Mouse (Mus musculus) hindlimb bud, embryonic 11.5 days (tissue): ENCODE results near the gene Casp3.
"Not testable (repeated sequence)": the region's sequence is repeated elsewhere in the genome, so short reads cannot be mapped to it uniquely, and the experiment has no call there.

ENCODE experiments used
- DNase-seq: peaks from one replicate; pipeline ENCODE4 v3.0.0-alpha.2; 2012; ENCODE audit warnings: low read depth, low spot score; ENCODE audit errors: extremely low spot score

Gene Casp3

DNA sequence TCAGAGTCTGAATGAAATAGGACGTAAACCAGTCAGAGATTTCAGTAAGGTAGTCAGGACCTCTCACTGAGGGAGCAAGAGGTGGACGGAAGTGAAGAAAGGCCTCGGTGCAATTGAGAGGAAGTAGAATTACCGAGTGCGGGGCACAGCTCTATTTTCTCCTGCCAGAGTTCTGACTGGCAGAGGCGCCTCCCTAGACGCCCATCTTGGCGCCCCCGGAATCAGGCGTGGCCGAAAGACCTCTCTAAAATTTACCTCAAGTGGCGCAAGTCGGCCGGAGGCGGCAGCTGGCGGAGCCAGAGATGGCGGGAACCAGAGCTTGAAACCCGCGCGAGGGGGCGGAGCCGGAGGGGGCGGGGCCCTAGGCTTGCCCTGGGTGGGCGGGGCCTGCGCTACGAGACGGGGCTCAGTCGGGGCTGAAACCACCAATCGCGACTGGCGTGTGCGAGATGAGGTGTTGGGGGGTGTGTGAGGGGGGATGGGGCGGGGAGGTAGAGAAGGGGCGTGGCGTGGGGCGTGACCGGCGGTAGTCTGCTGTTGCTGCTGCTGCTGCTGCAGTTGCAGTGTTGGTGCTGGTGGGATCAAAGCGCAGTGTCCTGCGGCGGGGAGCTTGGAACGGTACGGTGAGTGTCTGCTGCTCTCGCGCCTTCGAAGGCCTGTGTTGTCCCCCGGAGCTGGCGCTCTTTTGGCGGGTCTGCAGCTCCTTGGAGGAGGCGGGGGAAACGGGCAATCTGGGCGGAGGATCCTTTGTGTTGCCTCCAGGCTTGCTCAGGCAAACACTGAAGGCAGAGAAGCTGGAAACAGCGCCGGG is at the start of gene Casp3, which contains the start of gene Primpol:
Casp3 (plus strand) TSS at position 413 of the 811 bp plus-strand sequence.
Primpol (minus strand) TSS at position 334 of the 811 bp plus-strand sequence.
- no peak for DNase-seq

DNA sequence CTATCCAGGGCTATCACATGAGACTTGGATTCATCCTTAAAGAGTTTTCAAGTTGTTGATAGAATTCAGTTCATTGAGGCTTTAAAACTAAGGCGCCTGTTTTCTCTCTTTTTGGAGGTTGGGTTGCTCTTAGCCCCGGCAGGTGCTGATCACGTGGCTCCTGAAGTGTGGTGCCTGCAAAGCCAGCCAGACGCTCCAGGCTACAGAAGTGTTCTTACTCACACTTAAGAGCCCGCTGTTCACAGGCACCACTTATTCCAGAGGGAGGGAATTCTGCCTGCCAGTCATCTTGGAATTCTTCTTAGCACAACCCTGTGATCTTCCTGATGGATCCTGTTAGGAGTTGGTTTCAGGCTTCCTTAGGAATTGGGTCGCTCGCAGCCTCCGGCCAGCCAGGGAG is 49.1 kb upstream of the Casp3 start:
- no peak for DNase-seq

GRCm38 (mm10) chr8:46568942-46569341 is 48.1 kb upstream of the Casp3 start:
- no peak for DNase-seq

DNA sequence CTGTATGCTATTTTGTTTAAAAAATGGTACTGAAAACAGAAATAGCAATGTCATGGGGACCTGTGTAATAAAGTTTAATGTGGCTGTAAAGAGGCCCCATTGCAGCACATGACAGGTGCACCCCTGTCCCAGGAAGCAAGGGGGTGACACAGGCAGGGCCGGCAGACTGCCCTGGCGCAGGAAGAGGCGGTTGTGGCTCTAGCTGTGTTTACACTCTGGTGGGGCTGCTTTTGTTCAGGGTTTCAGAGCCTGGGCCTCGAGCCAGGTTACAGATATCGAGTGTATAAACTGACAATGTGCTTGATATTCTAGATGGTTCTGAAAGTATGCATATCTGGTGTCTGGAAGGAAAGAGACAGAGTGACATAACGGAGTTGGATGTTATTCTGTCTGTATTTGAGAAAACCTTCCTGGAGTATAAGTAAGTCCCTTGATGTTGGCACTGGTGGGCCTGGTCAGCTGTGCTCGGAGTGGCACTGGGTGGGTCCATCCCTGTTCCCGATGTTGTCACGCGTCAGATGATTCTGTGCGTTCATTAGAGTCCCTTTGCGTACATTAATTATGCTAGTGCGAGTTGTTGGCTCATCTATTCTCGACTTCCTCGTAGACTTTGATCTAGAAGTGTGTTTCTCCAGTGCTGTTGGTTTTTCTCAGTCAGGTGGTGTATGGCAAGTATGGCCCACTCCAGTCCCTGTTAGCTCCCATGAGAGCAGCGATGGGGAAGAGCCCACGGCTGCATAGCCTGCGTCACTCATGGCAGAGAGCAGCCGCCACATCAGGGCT is 47.2 kb upstream of the Casp3 start:
- DNase-seq = no peak

DNA sequence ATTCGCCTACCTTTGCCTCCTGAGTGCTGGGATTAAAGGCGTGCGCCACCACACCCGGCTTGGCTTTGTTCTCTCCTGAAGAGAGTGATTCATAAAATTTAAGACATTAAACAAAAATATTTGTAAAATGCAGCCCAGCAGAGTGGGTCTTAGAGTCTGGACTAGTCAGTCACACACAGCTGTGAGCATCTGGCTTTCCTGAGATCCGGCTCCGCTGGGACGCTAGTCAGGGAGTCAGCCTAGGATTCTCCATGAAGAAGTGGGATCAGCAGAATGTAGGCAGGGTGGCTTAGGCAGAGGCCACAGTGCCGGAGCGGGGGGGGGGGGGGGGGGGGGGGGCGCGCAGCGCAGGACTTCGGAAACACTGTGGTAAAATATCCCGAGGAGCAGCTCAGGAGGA is 46.4 kb upstream of the Casp3 start:
- no peak for DNase-seq

DNA sequence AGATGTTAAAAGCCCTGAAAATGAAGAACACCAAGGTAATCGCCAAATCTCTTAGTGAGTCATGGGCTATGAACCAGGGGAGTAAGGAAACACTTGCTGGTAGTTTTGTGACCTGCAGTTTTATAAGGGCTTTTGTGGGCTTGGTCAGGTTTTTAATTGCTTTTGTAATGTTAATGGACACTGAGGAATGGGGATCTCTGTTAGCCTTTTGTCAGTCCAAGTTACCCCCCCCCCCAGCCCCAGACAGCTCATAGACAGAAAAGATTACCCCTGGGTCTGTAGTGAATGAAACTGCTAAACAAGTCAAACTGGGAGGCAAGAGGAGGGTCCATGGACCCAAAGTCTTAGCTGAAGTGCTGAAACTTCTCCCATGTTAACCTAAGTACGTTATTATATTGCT is 43.6 kb upstream of the Casp3 start:
- no peak for DNase-seq

DNA sequence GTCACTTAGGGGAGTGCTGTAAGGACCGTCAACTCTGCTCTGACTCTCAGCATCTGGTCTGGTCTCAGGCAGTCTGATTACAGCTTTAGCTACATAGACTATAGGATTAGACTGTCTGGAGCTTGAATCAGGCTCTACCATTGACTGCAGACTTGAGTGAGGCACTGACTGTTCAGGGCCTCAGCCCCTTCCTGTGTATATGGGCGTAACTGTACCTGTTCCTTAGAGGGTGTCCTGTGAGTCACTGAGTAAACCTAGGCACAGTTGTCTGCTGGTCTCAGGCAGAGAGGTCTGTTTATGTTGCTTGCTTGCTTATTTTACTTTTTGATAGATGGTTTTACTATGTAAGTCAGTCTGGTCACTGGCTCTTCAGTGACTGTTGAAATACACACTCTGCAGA is 43.1 kb upstream of the Casp3 start:
- DNase-seq = no peak

- no peak for DNase-seq
Measured at GRCm38 (mm10) chr8:46578794-46579193, 38.3 kb upstream of the Casp3 start.

DNA sequence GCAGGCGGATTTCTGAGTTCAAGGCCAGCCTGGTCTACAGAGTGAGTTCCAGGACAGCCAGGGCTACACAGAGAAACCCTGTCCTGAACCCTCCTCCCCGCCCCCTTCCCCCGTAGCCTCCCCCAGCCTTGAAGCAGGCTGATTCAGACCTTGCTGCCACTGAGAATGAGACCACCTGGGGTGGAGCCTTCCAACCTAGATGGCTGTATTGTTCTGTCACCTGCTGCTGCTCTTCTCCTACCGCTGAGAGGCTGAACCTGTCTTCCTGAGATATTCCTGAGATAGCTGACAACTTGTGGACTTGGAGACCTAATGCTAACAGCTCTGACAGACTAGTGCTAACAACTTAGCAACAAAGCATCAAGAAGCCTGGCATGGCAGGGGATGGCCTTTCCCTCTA is 32.8 kb upstream of the Casp3 start:
- not testable (repeated sequence) for DNase-seq

DNA sequence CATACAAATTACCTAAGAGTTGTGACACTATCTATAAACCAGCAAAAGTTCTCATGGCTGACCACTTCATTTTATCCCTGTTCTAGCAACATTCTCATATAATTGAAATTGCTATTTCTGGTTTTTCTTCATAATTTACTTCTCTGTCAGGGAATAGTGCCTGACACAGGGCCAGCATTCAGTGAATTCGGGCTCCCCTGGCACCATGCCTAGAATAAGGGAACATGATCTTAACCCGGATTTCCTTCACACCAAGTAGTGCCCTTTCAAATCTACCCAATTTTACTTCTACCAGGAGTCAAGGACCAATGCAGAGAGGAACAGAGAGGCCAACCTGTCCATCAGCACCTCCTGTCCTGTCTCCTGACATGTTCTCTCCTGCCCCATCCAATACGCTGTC is 31.5 kb upstream of the Casp3 start:
- no peak for DNase-seq

DNA sequence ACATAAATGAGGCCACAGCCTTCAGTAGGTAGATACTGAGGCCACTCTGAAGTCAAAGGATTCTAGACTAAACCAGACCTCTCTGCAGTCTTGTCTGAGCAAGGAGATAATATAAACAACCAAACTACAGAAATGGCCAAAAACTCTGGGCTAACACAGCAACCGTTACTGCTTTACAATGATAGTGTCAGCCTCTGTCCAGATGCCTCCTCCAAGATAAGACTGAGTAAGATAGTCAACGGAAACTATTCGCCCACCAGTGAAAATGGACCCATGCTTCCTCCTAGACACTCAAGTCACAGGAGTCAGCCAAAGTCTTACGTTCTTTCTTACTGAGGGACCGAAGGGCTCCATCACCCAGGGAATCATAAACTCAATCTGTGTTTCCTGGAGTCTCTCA is 29.2 kb upstream of the Casp3 start:
- no peak for DNase-seq

GRCm38 (mm10) chr8:46588663-46589062 is 28.4 kb upstream of the Casp3 start:
- no peak for DNase-seq

DNA sequence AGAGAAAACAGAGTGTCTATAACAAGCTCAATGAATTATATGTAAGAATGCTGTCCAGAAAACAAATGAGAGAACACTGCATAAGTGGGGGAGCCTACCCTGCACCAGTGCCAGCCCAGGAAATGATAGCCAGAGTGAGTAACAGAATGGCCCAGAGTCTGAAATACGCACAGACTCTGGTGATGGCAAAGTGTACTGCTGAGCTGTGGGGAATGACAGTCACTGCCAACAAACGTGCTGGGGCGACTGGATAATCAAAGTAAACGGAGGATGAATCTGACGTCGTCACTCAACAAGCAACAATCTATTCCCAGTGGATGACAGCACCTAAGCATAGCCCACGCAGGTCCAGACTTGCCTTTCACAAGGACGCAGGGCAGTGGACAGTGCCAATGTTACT is 24.0 kb upstream of the Casp3 start:
- no peak for DNase-seq

DNA sequence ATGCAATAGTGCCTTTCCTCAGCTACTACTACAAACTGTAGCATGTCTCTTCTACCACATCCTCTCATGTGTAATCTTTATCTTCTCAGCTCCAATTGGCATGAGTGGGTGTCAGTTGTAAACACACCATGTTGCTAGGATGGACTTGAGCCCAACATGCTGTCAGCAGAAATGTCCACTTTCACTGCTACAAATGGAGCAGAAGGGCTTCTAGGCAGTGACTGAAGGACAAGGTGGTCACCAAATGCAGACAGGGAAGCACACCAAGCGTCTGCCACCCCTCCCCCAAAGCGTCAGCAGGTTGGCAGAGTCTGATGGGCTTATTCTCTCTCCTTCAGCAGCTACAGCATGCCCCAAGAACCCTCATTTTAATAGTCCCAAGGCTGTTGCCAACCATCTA is 23.3 kb upstream of the Casp3 start:
- no peak for DNase-seq

- DNase-seq = no peak
Measured at GRCm38 (mm10) chr8:46595593-46595992, 21.5 kb upstream of the Casp3 start.

DNA sequence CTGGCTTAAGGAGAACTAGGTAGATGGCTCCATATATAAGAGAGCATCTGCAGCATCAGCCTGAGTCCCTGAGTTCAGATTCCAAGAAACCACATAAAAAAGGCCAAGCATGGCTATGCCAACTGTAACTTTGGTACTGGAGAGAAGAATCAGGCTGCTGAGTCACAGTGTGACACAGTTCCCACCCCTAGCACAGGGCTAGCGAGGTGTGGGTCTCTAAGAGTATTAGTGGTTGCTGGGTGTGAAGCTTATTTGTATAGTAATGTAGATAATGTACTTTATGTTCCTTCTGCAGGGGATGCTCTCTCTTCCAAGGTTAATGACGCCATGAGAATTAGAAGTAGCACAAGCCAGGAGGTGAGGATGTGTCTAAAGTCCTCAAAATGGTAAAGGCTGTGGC is 20.6 kb upstream of the Casp3 start:
- no peak for DNase-seq

DNA sequence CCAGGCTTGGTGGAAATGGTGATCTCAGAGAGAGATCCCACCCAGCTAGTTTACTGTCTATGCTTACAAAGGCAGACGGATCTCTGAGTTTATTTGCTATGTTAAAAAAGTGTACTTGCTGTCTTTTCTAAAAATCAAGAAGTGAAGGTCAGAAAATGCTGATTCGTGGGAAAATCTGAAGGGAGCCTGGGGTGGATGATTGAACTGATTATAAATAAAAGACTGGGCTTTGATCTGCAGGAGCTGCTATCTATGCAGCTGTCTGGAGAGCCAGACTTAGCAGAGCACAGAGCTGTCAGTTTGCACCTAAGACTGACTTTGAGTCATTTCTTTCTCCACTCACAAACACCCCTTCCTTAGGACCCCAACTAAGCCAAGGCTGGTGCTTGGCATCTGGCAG is 19.7 kb upstream of the Casp3 start:
- no peak for DNase-seq

GRCm38 (mm10) chr8:46598114-46598513 is 19.0 kb upstream of the Casp3 start:
- no peak for DNase-seq

- no peak for DNase-seq
Measured at GRCm38 (mm10) chr8:46598753-46599152, 18.3 kb upstream of the Casp3 start.

DNA sequence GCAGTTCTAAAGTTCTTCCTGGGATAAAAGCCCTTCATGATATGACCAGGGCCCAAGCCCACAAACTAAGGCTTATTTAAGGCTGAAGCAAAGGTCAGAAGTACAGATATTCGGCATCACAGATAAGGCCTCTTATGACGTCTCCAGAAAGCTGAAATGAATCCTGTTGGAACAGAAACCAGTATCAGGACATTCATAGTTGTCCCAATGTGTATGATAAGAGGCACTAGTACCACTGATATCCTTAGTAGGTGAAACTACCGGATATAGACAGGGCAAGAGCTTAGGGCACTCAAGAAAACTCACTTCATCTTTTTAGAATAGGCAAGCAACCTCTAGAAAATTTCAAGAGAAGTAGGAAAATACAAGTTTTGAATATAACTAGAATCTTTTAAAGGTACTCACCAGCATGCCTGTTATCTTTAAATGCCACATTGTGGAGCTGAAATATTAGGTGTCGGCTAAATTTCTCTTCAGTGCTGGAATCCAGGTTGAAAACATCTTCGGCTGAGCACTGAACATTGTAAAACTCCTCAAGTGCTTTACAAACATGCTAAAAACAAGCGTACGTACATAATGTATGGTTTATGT is 17.7 kb upstream of the Casp3 start:
- DNase-seq = no peak

DNA sequence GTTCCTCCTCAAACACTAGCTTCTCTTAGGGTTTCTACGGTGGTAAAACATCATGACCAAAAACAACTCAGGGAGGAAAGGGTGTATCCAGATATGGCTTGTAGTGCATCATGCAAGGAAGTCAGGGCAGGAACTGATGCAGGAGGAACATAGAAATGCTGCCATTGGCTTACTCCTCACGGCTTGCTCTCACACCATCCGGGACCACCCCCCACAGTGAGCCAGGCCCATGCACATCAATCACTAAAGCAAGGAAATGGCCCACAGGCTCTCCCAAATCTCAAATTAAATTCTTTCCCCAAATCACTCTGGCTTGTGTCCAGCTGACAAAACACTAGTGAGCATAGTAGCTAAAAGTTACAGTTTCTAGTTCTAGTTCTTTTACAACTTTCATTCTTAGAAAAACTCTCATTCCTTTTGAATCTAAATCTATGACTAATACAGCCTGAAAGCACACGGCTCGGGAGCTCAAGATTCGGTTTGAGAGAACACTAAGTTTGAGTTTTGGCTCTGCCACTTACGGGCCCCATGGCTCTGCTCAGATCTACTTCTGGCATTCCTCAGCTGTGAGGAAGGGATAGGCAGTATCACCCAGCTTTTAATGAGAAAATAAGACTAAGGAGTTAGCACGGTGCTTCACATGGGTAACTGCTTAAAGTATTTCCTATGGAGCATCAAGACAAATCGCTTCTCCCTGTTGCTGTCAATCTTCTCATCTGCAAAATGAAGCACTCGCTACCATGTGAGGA is 16.0 kb upstream of the Casp3 start:
- no peak for DNase-seq
